Mouse (Mus musculus): ENCODE results near the gene Pnma1.
"Not testable (repeated sequence)": the region's sequence is repeated elsewhere in the genome, so short reads cannot be mapped to it uniquely, and the experiment has no call there.

Gene Pnma1

DNA sequence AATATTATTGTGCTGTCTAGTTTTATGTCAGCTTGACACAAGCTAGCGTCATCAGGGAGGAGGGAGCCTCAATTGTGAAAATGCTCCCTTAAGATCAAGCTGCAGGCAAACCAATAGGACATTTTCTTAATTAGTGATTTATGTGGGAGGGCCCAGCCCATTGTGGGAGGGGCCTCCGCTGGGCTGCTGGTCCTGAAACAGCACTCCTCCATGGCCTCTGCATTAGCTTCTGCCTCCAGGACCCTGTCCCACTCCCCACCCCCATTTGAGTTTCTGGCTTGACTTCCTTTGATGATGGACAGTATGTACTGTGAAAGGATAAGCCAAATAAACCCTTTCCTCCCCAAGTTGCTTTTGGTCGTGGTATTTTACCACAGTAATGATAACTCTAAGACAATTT, 41.3 kb downstream of the Pnma1 start:
- no peak for DNase-seq (ENCODE audit: low spot score)

DNA sequence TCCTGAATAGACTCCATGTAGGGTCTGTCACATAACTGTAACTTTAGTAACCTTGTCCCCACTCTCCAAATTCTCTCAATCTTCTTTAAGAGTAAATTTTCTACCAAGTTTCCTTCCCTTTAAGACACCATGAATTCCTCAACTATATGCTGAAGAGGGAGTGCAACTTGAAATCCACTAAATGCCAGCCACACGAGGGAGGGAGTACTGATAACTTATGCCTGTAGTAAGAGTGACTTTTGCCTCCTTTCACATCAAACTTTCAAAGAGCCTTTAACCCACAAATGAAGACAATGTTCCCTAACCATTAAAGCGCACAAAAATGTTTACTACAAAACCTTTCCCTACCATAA, 46.8 kb downstream of the Pnma1 start:
- DNase-seq (ENCODE audit: low spot score), result no peak

DNA sequence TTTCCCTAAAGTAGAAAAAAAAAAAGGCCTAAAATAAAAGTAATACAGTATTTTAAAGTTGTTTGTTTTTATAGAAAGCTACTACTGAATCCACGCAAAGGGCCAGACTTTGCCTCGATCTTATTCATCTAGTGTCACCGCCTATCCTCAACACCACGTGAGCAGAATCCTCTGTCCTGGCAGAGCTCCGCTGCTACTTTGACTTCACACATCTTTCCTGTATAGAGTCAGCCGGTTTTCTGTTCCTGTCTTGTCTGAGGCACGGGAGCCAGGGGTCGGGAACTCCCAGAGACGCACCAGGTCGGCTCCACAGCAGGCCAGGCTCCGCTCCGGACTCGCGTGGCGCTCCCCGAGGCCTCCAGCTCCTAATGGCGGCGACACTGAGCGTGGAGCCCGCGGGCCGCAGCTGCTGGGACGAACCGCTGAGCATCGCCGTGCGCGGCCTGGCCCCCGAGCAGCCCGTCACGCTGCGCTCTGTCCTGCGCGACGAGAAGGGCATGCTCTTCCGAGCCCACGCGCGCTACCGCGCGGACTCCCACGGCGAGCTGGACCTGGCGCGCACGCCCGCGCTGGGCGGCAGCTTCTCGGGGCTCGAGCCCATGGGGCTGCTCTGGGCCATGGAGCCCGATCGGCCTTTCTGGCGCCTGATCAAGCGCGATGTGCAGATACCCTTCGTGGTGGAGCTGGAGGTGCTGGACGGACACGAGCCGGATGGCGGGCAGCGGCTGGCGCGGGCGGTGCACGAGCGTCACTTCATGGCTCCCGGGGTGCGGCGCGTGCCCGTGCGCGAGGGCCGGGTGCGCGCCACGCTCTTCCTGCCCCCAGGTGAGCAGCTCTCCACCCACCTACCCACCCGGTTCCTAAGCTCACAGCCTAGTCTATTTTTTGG, 47.4 kb downstream of the Pnma1 start, which contains the start of gene Acot6:
Acot6 (plus strand) TSS at position 51 of the 889 bp plus-strand sequence.
- DNase-seq (ENCODE audit: low spot score), result not testable (repeated sequence)

DNA sequence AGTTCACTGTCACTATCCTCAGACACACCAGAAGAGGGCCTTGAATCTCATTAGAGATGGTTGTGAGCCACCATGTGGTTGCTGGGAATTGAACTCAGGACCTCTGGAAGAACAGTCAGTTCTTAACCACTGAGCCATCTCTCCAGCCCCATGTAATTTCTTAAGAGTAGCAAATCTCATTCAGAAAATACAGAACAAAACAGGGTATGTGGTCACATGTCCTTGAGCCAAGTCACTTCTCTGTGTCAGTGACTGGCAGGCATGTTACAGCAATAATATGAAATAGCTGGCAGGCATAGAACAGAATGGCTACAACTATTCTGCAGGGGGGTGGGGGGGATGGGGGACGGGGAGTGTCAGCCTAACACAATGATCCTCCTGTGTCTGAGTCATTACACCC, 48.2 kb downstream of the Pnma1 start:
- no peak for DNase-seq (ENCODE audit: low spot score)

DNA sequence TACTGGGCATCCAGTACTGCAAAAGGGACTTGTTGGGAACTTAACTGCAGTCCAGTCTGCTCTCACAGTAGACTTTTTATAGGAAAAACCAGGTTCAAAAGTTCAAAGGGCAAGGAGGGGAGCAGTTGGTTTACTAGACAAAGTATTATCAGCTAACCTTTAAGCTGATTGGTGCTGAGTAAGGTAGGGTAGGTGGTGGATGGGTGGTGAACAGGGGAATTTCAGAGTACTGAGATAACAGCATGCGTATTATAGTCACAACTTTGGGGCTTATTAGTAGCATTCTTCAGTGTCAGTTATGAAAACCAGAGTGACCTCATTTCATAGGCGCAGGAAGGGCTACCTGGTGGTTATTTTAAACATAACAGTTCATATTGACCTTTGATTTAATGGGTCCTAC, 48.7 kb downstream of the Pnma1 start:
- no peak for DNase-seq (ENCODE audit: low spot score)
